Mouse (Mus musculus) cerebellum, adult 9-10 months (tissue): ENCODE data around the gene Olfr55.
"Not testable (repeated sequence)": the region's sequence is repeated elsewhere in the genome, so short reads cannot be mapped to it uniquely, and the experiment has no call there.

ENCODE experiments used
- DNase-seq: peaks from one replicate; pipeline ENCODE4 v3.0.0; 2022

Olfr55 gene

GRCm38 (mm10) chr17:33168147-33168546 lies at the start of gene Olfr55:
TSS of gene Olfr55 (plus strand) at chr17:33168447.
- not testable (repeated sequence) for DNase-seq

GRCm38 (mm10) chr17:33124546-33124945 lies 43.7 kb upstream of the Olfr55 start:
- DNase-seq: no peak

GRCm38 (mm10) chr17:33126257-33126656 lies 42.0 kb upstream of the Olfr55 start:
- DNase-seq: no peak

GRCm38 (mm10) chr17:33139261-33139820 lies 28.9 kb upstream of the Olfr55 start, which contains the start of gene Morc2b:
TSS of gene Morc2b (minus strand) at chr17:33139683.
- DNase-seq: no peak

GRCm38 (mm10) chr17:33191002-33191401 lies 22.8 kb downstream of the Olfr55 start, which contains the start of gene Olfr239:
TSS of gene Olfr239 (plus strand) at chr17:33191302.
- not testable (repeated sequence) for DNase-seq

GRCm38 (mm10) chr17:33221590-33221989 lies 53.3 kb downstream of the Olfr55 start, which contains the start of gene Olfr1564:
TSS of gene Olfr1564 (minus strand) at chr17:33221690.
- no peak for DNase-seq
